Mouse (Mus musculus) G1E (cell line): Measurements from ENCODE around the gene Slc10a7. TPM values are rescaled to one million over a fixed set of nuclear protein-coding genes. Genes with fewer than 3 reads are reported as not detected.

Experiments used
- ATAC-seq: 2 replicates; pipeline ENCODE4 v1.8.0; 2016; ENCODE audit warnings: mild to moderate bottlenecking; ENCODE audit not compliant: insufficient number of reproducible peaks, poor library complexity, low FRiP score, severe bottlenecking; ENCODE audit errors: extremely low read depth
- DNase-seq: peaks from one replicate; pipeline ENCODE4 v3.0.0; 2012; ENCODE audit warnings: low spot score
- H3K27me3 ChIP-seq: 2 replicates; pipeline ENCODE4 v1.6.1; 2012; ENCODE audit warnings: mild to moderate bottlenecking, low read length, inconsistent platforms; ENCODE audit not compliant: insufficient read depth
- H3K36me3 ChIP-seq: replicated peaks from 2 replicates; pipeline ENCODE3; 2012; ENCODE audit warnings: mild to moderate bottlenecking, inconsistent platforms
- H3K4me1 ChIP-seq: 2 replicates; pipeline ENCODE4 v1.6.1; 2012; ENCODE audit warnings: low read depth, low read length, inconsistent platforms, mixed read lengths; ENCODE audit not compliant: insufficient read depth
- H3K4me3 ChIP-seq: 2 replicates; pipeline ENCODE4 v1.5.1; 2012; ENCODE audit warnings: low read depth, mild to moderate bottlenecking, inconsistent platforms, low read length, moderate library complexity, mixed read lengths
- H3K9me3 ChIP-seq: replicated peaks from 2 replicates; pipeline ENCODE4 v1.6.1; 2012; ENCODE audit warnings: inconsistent platforms
- CTCF ChIP-seq: IDR thresholded peaks from 2 replicates; pipeline ENCODE4 v1.5.1; 2012; ENCODE audit warnings: low read depth, low read length, inconsistent platforms, mixed read lengths
- GATA1 ChIP-seq: IDR thresholded peaks from 2 replicates; pipeline ENCODE4 v1.6.1; 2012; ENCODE audit warnings: borderline replicate concordance, low read length, inconsistent platforms, mixed read lengths
- GATA2 ChIP-seq: IDR thresholded peaks from 2 replicates; pipeline ENCODE4 v1.6.1; 2012; ENCODE audit warnings: low read depth, low read length, inconsistent platforms, borderline replicate concordance
- POLR2AphosphoS5 ChIP-seq: IDR thresholded peaks from 2 replicates; pipeline ENCODE4 v1.6.1; 2012; ENCODE audit warnings: low read depth, low read length, inconsistent platforms; ENCODE audit not compliant: insufficient replicate concordance
- TAL1 ChIP-seq: conservative IDR thresholded peaks from 2 replicates; pipeline ENCODE4 v1.6.1; 2012; ENCODE audit warnings: low read depth, low read length, inconsistent platforms, mixed read lengths
- polyA plus RNA-seq: library from polyadenylated mRNA; stranded (reverse); fragments of >175 nt; gene quantifications from 2 replicates; pipeline ENCODE4 v1.2.3, GENCODE M21; 2012
- total RNA-seq, 2 experiments: library from RNA; stranded (forward) in 1 of 2; stranded (reverse) in 1 of 2; fragments of 200-1000 nt in 1 of 2; fragments of >200 nt in 1 of 2; fragmentation: Nextera tagmentation in 1 of 2; gene quantifications; 2 replicates each; pipeline ENCODE4 v1.2.3; 2014 to 2017

The Slc10a7 gene
- total and polyA plus RNA-seq, 3 experiments: 9.0 to 39.1 (median 22.2) TPM

DNA sequence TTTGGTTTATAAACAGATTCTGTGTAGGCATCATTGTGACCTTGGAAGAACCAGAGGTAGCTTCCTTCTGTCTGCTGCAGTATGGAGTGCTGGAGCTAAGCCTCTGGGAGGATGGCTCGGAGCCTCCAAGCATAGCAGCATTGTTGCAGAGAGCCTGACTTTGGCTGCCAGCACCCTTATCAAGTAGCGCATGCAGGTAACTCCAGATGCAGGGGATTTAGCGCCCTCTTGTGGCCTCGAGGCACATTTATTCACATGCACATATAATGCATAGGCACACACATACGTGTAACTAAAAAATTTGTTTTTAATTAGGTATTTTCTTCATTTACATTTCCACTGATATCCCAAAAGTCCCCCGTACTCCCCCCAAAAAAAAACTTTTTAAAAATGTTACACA lies 52.5 kb downstream of the Slc10a7 start:
- no peaks in the 10 kb centered on the region for H3K27me3 ChIP-seq
- DNase-seq (no peak), ATAC-seq (no peak)
- no peak overlapping the region for H3K4me3 ChIP-seq
- no peak for TF ChIP-seq GATA2
- no peak for TF ChIP-seq CTCF
- no peak for TF ChIP-seq GATA1
- TF ChIP-seq POLR2AphosphoS5: no peak
- no peak for TF ChIP-seq TAL1
- H3K36me3 ChIP-seq: peaks cover 69% of the 10 kb centered on the region
- peaks cover 3% of the 10 kb centered on the region for H3K9me3 ChIP-seq
- H3K4me1 ChIP-seq: no peaks in the 10 kb centered on the region

DNA sequence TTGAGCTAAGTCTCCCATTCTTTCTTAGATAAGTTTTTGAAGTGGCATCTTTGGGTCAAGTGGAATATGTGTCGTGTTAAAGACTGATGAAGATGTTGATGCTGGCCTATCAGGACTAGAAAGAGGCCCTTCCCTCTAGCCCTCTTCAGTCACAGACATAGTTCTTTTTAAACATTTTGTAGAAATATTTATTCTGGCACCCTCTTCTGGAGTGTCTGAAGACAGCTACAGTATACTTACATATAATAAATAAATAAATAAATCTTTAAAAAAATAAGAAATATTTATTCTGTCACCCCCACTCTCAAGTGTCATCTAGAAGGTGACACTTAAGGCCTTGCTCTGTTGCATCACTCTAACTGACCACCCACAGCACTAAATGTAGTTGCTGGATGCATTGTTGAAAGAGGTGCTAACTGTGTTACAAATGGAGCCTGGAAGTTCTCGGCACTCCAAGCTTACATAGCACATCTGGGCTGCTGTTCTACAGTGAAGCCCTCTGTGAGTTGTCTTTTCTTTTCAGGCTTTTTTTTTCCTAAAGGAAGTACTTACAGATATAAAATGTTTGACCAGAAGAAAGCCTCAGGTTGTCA lies 54.4 kb downstream of the Slc10a7 start:
- ATAC-seq: no peak
- TF ChIP-seq GATA2 (no peak), GATA1 (no peak), POLR2AphosphoS5 (no peak), CTCF (no peak), TAL1 (no peak)
- Histone ChIP-seq H3K27me3 (no peaks in the 10 kb centered on the region), H3K9me3 (peaks cover 3% of the 10 kb centered on the region), H3K4me1 (no peaks in the 10 kb centered on the region), H3K36me3 (peaks cover 62% of the 10 kb centered on the region), H3K4me3 (no peak overlapping the region)
- no peak for DNase-seq

DNA sequence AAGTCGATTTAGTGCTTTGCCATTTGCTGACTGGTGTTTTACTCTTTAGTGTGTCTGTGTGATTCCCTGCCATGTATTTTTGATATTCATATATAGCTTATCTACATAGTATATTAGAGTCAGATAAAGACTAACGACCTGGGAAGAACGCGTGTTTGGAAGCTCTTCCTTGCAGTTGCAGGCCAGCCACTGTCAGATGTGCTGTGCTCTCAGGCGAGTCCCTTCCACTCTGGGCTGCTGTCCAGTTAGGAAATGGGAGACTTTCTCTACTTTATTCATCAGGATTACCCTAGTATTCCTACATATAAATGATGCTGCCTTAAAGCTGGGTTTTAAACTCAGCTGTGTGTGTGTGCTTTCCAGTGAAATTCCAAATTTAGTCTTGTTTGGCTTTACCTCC lies 55.1 kb downstream of the Slc10a7 start:
- Histone ChIP-seq H3K36me3 (peaks cover 61% of the 10 kb centered on the region), H3K9me3 (peaks cover 3% of the 10 kb centered on the region), H3K27me3 (no peaks in the 10 kb centered on the region), H3K4me3 (no peak overlapping the region), H3K4me1 (no peaks in the 10 kb centered on the region)
- TF ChIP-seq TAL1 (no peak), POLR2AphosphoS5 (no peak), CTCF (no peak), GATA2 (no peak), GATA1 (no peak)
- no peak for ATAC-seq
- DNase-seq: no peak

DNA sequence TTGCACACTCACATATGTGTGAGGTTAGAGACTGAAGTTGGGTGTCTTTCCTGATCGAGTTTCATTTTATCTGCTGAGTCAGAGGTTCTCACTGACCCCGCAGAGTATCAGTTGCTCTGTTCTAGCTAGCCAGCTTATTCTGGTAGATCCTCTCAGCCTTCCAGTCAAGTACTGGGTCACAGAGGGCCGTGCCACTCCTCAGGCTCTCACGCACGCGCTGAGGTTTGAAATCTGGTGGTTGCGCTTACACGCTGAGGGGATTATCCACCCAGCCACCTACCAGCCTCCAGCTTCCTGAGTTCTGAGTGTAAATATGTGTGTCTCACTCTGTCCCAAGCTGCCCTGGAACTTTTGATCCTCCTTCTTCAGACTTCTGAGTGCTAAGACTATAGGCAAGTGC lies 59.0 kb downstream of the Slc10a7 start:
- H3K4me1 ChIP-seq: no peaks in the 10 kb centered on the region
- peaks cover 62% of the 10 kb centered on the region for H3K36me3 ChIP-seq
- no peak overlapping the region for H3K4me3 ChIP-seq
- DNase-seq (no peak), ATAC-seq (no peak)
- no peaks in the 10 kb centered on the region for H3K9me3 ChIP-seq
- no peak for TF ChIP-seq GATA2
- no peak for TF ChIP-seq TAL1
- TF ChIP-seq POLR2AphosphoS5: no peak
- no peak for TF ChIP-seq GATA1
- no peak for TF ChIP-seq CTCF
- no peaks in the 10 kb centered on the region for H3K27me3 ChIP-seq

DNA sequence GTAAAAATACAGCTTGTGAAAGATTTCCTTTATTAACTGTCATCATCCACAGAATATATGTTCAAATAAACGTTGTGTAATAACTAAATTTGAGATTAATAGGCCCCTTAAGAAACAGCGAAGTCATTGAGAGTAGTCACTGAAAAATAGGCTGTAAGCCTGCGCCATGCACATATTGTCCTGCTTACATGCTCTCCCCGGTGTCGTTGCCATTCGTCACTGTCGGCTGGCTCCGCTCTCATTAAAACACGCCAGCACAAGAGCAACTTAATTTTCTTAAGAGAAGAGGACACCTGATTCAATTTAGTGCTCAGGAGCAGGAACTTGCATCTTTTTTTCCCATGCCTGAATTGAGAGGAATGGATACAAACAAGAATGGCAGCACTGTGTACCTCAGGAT lies 62.4 kb downstream of the Slc10a7 start:
- Histone ChIP-seq H3K9me3 (no peaks in the 10 kb centered on the region), H3K4me3 (no peak overlapping the region), H3K4me1 (no peaks in the 10 kb centered on the region), H3K36me3 (peaks cover 68% of the 10 kb centered on the region), H3K27me3 (no peaks in the 10 kb centered on the region)
- ATAC-seq: no peak
- no peak for TF ChIP-seq CTCF
- no peak for TF ChIP-seq TAL1
- no peak for DNase-seq

DNA sequence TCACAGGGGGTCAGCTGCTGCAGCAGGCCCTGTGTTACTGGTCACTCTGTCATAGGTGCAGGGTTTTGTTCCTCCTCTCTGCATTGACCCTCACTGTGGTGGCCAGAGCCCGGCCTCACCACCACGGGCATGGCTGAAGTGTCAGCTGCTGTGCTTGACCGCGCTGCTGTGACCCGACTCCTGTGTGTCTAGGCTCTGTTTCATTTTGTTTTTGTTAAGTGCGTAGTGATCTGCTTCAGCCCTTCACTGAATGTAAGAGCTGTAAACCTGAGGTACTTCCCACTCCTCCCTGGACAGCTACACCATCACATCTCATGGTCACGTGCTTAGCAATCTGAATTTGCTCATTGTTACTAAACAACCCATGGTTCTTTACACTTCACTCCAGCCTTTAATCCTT lies 65.1 kb downstream of the Slc10a7 start:
- Histone ChIP-seq H3K27me3 (no peaks in the 10 kb centered on the region), H3K4me1 (no peaks in the 10 kb centered on the region), H3K9me3 (no peaks in the 10 kb centered on the region), H3K4me3 (no peak overlapping the region), H3K36me3 (peaks cover 66% of the 10 kb centered on the region)
- ATAC-seq (no peak), DNase-seq (no peak)
- TF ChIP-seq TAL1 (no peak), CTCF (no peak), GATA2 (no peak), POLR2AphosphoS5 (no peak), GATA1 (no peak)
